In genomic region chr6:88189312-88190042, GRCm38 (mm10) we compare ENCODE assay signal across 8 mouse cellular contexts. TPM values are rescaled to one million over a fixed set of nuclear protein-coding genes. Genes with fewer than 3 reads are reported as not detected.
DNase-seq lines count a peak whose midpoint lies in the region; ATAC-seq and TF ChIP-seq lines count a peak whose summit lies in the region.

No protein-coding gene starts in this region.

- peak overlapping the region; percentile 56 for H3K4me3 ChIP-seq in bone marrow, adult 2 months (replicated peaks; ENCODE audit: control insufficient read depth, low read depth, low read length)
- peak overlapping the region; percentile 54 for H3K4me3 ChIP-seq in embryonic facial prominence, embryonic 14.5 days (ENCODE audit: low read depth, low read length)
- H3K4me3 ChIP-seq in heart, embryonic 12.5 days, result peak overlapping the region; percentile 53
- H3K4me3 ChIP-seq in kidney, embryonic 15.5 days (replicated peaks), result peak overlapping the region; percentile 51
- peak overlapping the region; percentile 50 for H3K4me3 ChIP-seq in limb, embryonic 14.5 days (replicated peaks; ENCODE audit: low read length)
- H3K4me3 ChIP-seq in midbrain, embryonic 15.5 days, result peak overlapping the region; percentile 52

- DNase-seq in B cell, adult 2 months, result peak; percentile 66 to 73
- DNase-seq in embryonic facial prominence, embryonic 14.5 days (ENCODE audit: low spot score), result peak; percentile 75
- peak; percentile 38 for DNase-seq in limb, embryonic 14.5 days (ENCODE audit: low spot score)
- DNase-seq in spleen, postnatal 36 days (ENCODE audit: low spot score in 2 of 2), result peak; percentile 22 to 25

- no peak overlapping the region for H3K27ac ChIP-seq in bone marrow, adult 2 months (ENCODE audit: control insufficient read depth, insufficient read depth, low read depth, low read length, poor library complexity)
- no peak overlapping the region for H3K27ac ChIP-seq in embryonic facial prominence, embryonic 14.5 days (replicated peaks; ENCODE audit: low read depth, low read length)
- no peak overlapping the region for H3K27ac ChIP-seq in heart, embryonic 12.5 days (ENCODE audit: poor library complexity, severe bottlenecking)
- H3K27ac ChIP-seq in kidney, embryonic 15.5 days, result no peak overlapping the region
- no peak overlapping the region for H3K27ac ChIP-seq in limb, embryonic 14.5 days (replicated peaks; ENCODE audit: low read depth, low read length)
- H3K27ac ChIP-seq in midbrain, embryonic 15.5 days, result peak overlapping the region; percentile 16

- H3K9ac ChIP-seq in embryonic facial prominence, embryonic 14.5 days (ENCODE audit: low read depth, low read length), result 0 out of 2 replicates have a peak overlapping the region, but pooled peaks have one; percentile 42
- H3K9ac ChIP-seq in heart, embryonic 12.5 days, result peak overlapping the region; percentile 48
- H3K9ac ChIP-seq in kidney, embryonic 15.5 days, result 0 out of 2 replicates have a peak overlapping the region, but pooled peaks have one; percentile 5
- H3K9ac ChIP-seq in limb, embryonic 14.5 days (ENCODE audit: low read depth, low read length, severe bottlenecking), result peak overlapping the region; percentile 28; the same call in 1 of the 2 replicates
- H3K9ac ChIP-seq in midbrain, embryonic 15.5 days, result peak overlapping the region; percentile 36

- no peaks in the 10 kb centered on the region for H3K9me3 ChIP-seq in embryonic facial prominence, embryonic 14.5 days (ENCODE audit: control insufficient read depth, low read length)
- H3K9me3 ChIP-seq in heart, embryonic 12.5 days (replicated peaks), result no peaks in the 10 kb centered on the region
- no peaks in the 10 kb centered on the region for H3K9me3 ChIP-seq in kidney, embryonic 15.5 days (replicated peaks)
- no peaks in the 10 kb centered on the region for H3K9me3 ChIP-seq in limb, embryonic 14.5 days (ENCODE audit: control insufficient read depth, low read length)
- no peaks in the 10 kb centered on the region for H3K9me3 ChIP-seq in midbrain, embryonic 15.5 days

- 2% methylated on average over 56 of the region's 56 CpGs for WGBS in bone marrow, adult 2 months
- 1% methylated on average over 50 of the region's 56 CpGs for WGBS in embryonic facial prominence, embryonic 14.5 days
- under 1% methylated on average over 56 of the region's 56 CpGs for WGBS in heart, embryonic 12.5 days
- 1% methylated on average over 56 of the region's 56 CpGs for WGBS in kidney, embryonic 15.5 days
- WGBS in limb, embryonic 14.5 days, result 1% methylated on average over 51 of the region's 56 CpGs
- 1% methylated on average over 56 of the region's 56 CpGs for WGBS in midbrain, embryonic 15.5 days

- no peak; the same call in 1 of the 2 replicates for TF ChIP-seq POLR2A in bone marrow, adult 2 months (IDR thresholded peaks at IDR 0.05; ENCODE audit: borderline replicate concordance, control insufficient read depth, low read depth, low read length)
- TF ChIP-seq POLR2A in limb, embryonic 14.5 days (IDR thresholded peaks at IDR 0.05; ENCODE audit: borderline replicate concordance, extremely low read depth, insufficient read depth, insufficient read length), result no peak

- H3K36me3 ChIP-seq in embryonic facial prominence, embryonic 14.5 days (ENCODE audit: control insufficient read depth, insufficient read depth, low read length), result no peaks in the 10 kb centered on the region
- no peaks in the 10 kb centered on the region for H3K36me3 ChIP-seq in heart, embryonic 12.5 days
- no peaks in the 10 kb centered on the region for H3K36me3 ChIP-seq in kidney, embryonic 15.5 days
- H3K36me3 ChIP-seq in limb, embryonic 14.5 days (ENCODE audit: control insufficient read depth, insufficient read depth, low read length), result no peaks in the 10 kb centered on the region
- no peaks in the 10 kb centered on the region for H3K36me3 ChIP-seq in midbrain, embryonic 15.5 days (replicated peaks)

- H3K27me3 ChIP-seq in embryonic facial prominence, embryonic 14.5 days (replicated peaks; ENCODE audit: control insufficient read depth, insufficient read depth, low read length), result peaks cover 74% of the 10 kb centered on the region
- peaks cover 86% of the 10 kb centered on the region for H3K27me3 ChIP-seq in heart, embryonic 12.5 days (replicated peaks)
- peaks cover 90% of the 10 kb centered on the region for H3K27me3 ChIP-seq in kidney, embryonic 15.5 days
- peaks cover 64% of the 10 kb centered on the region for H3K27me3 ChIP-seq in limb, embryonic 14.5 days (ENCODE audit: control insufficient read depth, insufficient read depth, low read length)
- H3K27me3 ChIP-seq in midbrain, embryonic 15.5 days (replicated peaks), result peaks cover 66% of the 10 kb centered on the region

- peak; percentile 77 for TF ChIP-seq CTCF in bone marrow, adult 2 months (IDR thresholded peaks at IDR 0.05; ENCODE audit: control insufficient read depth, insufficient read depth, low read length)

- peak; percentile 73 for ATAC-seq in embryonic facial prominence, embryonic 14.5 days (ENCODE audit: low read depth)
- ATAC-seq in heart, embryonic 12.5 days (ENCODE audit: insufficient number of reproducible peaks, low FRiP score), result peak; percentile 76
- ATAC-seq in kidney, embryonic 15.5 days (replicated peaks; ENCODE audit: low FRiP score), result peak; percentile 69
- ATAC-seq in limb, embryonic 14.5 days (ENCODE audit: low FRiP score, low read depth), result peak; percentile 62
- peak; percentile 81 for ATAC-seq in midbrain, embryonic 15.5 days (replicated peaks)

- peak overlapping the region; percentile 90 for H3K4me2 ChIP-seq in embryonic facial prominence, embryonic 14.5 days (ENCODE audit: low read depth, low read length)
- peak overlapping the region; percentile 80 for H3K4me2 ChIP-seq in heart, embryonic 12.5 days
- H3K4me2 ChIP-seq in kidney, embryonic 15.5 days, result peak overlapping the region; percentile 84
- peak overlapping the region; percentile 91 for H3K4me2 ChIP-seq in limb, embryonic 14.5 days (replicated peaks; ENCODE audit: low read depth, low read length, severe bottlenecking)
- peak overlapping the region; percentile 88 for H3K4me2 ChIP-seq in midbrain, embryonic 15.5 days

- H3K4me1 ChIP-seq in bone marrow, adult 2 months (ENCODE audit: control insufficient read depth, insufficient read depth, low read length), result no peaks in the 10 kb centered on the region; the same call in 1 of the 2 replicates
- H3K4me1 ChIP-seq in embryonic facial prominence, embryonic 14.5 days (ENCODE audit: control insufficient read depth, insufficient read depth, low read length), result 0 out of 2 replicates have a peak, but pooled peaks cover 9% of the 10 kb centered on the region
- peaks cover 31% of the 10 kb centered on the region for H3K4me1 ChIP-seq in heart, embryonic 12.5 days (replicated peaks)
- peaks cover 36% of the 10 kb centered on the region for H3K4me1 ChIP-seq in kidney, embryonic 15.5 days
- peaks cover 4% of the 10 kb centered on the region for H3K4me1 ChIP-seq in limb, embryonic 14.5 days (ENCODE audit: control insufficient read depth, insufficient read depth, low read length)
- H3K4me1 ChIP-seq in midbrain, embryonic 15.5 days, result peaks cover 26% of the 10 kb centered on the region

RNA-seq across cellular contexts. Expression of gene Gata2, which starts 4.2 kb away (rescaled TPM):
- 8.3 and 10.4 TPM in 2 replicates for polyA plus RNA-seq in bone marrow, adult 2 months (2011; ENCODE audit: insufficient read depth, insufficient read length, low replicate concordance, missing spikeins)
- 27.1 and 31.6 TPM in 2 replicates for polyA plus RNA-seq in embryonic facial prominence, embryonic 14.5 days (2014; fragmentation: Nextera tagmentation; extraction: Ambion mirVana)
- 20.8 and 21.3 TPM in 2 replicates for polyA plus RNA-seq in heart, embryonic 12.5 days (2016; fragmentation: Nextera tagmentation; extraction: Ambion mirVana)
- 42.1 and 59.5 TPM in 2 replicates for polyA plus RNA-seq in kidney, embryonic 15.5 days (2015; fragmentation: Nextera tagmentation; extraction: Ambion mirVana)
- 15.7 and 18.4 TPM in 2 replicates for polyA plus RNA-seq in limb, embryonic 14.5 days (2012; rRNA removed)
- 18.1 and 19.3 TPM in 2 replicates for polyA plus RNA-seq in limb, embryonic 14.5 days (2014; fragmentation: Nextera tagmentation; extraction: Ambion mirVana)
- polyA plus RNA-seq in midbrain, embryonic 15.5 days (2015; fragmentation: Nextera tagmentation; extraction: Ambion mirVana), result 20.7 and 20.9 TPM in 2 replicates

RNA-seq across cellular contexts. Expression of gene Dnajb8, which starts 32.6 kb away (rescaled TPM):
- polyA plus RNA-seq in bone marrow, adult 2 months (2011; ENCODE audit: insufficient read depth, insufficient read length, low replicate concordance, missing spikeins), result not detected in 2 replicates
- polyA plus RNA-seq in embryonic facial prominence, embryonic 14.5 days (2014; fragmentation: Nextera tagmentation; extraction: Ambion mirVana), result not detected in 2 replicates
- not detected in 2 replicates for polyA plus RNA-seq in heart, embryonic 12.5 days (2016; fragmentation: Nextera tagmentation; extraction: Ambion mirVana)
- polyA plus RNA-seq in kidney, embryonic 15.5 days (2015; fragmentation: Nextera tagmentation; extraction: Ambion mirVana), result not detected in 2 replicates
- polyA plus RNA-seq in limb, embryonic 14.5 days (2012; rRNA removed), result not detected in 2 replicates
- polyA plus RNA-seq in limb, embryonic 14.5 days (2014; fragmentation: Nextera tagmentation; extraction: Ambion mirVana), result not detected in 2 replicates
- polyA plus RNA-seq in midbrain, embryonic 15.5 days (2015; fragmentation: Nextera tagmentation; extraction: Ambion mirVana), result not detected in 2 replicates

Comparison
In these comparisons a context has a peak if more than half of its experiments do, and no peak if none do; other contexts are left out.
1. DNase-seq: peak in every context shown above with its lines; median percentile 75 in embryonic facial prominence, embryonic 14.5 days; 70 in B cell, adult 2 months; 38 in limb, embryonic 14.5 days; 24 in spleen, postnatal 36 days.